Mouse (Mus musculus): ENCODE measurements around the gene Casq1. TPM values are rescaled to one million over a fixed set of nuclear protein-coding genes. Genes with fewer than 3 reads are reported as not detected.
"Not testable (repeated sequence)": the region's sequence is repeated elsewhere in the genome, so short reads cannot be mapped to it uniquely, and the experiment has no call there.

The Casq1 gene
- polyA plus RNA-seq (2016; fragmentation: Nextera tagmentation; extraction: Ambion mirVana): 2.9 and 4.1 TPM in 2 replicates

DNA sequence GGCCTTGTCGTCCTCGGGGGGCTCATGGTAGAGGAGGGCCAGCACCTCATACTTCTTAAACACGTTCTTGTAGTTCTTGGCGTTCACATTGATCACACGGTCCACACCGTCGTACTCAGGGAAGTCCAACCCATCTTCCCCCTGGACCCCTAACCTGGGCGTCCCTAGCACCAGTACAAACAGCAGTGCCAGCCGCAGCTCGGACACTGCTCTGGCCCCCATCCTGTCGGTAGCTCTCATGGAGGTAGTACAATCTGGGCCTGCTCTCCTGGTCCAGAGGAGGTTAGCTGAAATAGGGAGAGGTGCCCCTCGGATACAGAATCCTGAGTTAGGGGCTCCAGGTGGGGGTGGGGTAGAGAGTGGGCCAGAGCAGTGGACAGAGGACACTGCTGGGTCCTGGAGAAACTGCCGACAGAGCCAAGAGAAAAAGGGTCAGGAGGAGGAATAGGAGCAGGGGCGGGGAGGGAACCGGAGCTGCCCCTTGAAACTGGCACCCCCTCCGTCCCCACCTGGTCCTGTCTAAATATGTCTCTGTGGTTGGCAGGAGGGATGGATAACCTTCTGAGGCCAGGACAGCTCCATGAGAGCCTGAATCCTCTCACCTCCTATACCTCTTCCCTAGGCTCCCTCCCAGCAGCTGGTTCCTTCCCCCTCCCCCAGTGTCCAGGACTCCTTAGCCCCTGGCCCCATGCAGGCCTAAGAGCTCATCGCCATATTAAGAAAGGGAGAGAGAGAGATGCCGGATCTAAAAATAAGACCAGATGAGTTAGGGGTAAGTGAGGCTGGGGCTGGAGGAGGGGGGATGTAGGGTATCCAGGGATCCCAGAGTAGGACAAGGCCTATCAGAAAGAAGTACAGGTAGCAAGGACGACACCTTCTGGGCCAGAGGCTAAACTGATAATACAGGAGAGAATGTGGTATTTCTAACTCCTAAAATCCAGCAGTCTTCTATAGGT lies at the start of gene Casq1:
TSS of gene Casq1 (minus strand) at position 418 of the 956 bp plus-strand sequence.
- 82% methylated on average over 19 of the region's 19 CpGs for WGBS
- H3K36me3 ChIP-seq: no peaks in the 10 kb centered on the region
- H3K4me1 ChIP-seq (replicated peaks): peaks cover 46% of the 10 kb centered on the region
- peak within 1 kb of the TSS; percentile 95; the same call in 1 of the 2 replicates for H3K27ac ChIP-seq
- H3K4me2 ChIP-seq: no peak within 1 kb of the TSS
- H3K9me3 ChIP-seq: no peaks in the 10 kb centered on the region
- H3K9ac ChIP-seq (replicated peaks): 0 out of 2 replicates have a peak within 1 kb of the TSS, but pooled peaks have one; percentile 4
- no peak for ATAC-seq (ENCODE audit: insufficient number of reproducible peaks, insufficient read depth, low FRiP score, low TSS enrichment, low read depth)
- no peaks in the 10 kb centered on the region for H3K27me3 ChIP-seq
- no peak within 1 kb of the TSS for H3K4me3 ChIP-seq (replicated peaks)

- ATAC-seq (ENCODE audit: insufficient number of reproducible peaks, insufficient read depth, low FRiP score, low TSS enrichment, low read depth): no peak
- no peaks in the 10 kb centered on the region for H3K36me3 ChIP-seq
- WGBS: 68% methylated on average over 8 of the region's 8 CpGs
- no peaks in the 10 kb centered on the region for H3K27me3 ChIP-seq
- no peaks in the 10 kb centered on the region for H3K4me1 ChIP-seq (replicated peaks)
- no peak within 1 kb of the TSS for H3K9ac ChIP-seq (replicated peaks)
- peaks cover 4% of the 10 kb centered on the region for H3K9me3 ChIP-seq
- H3K27ac ChIP-seq: no peak within 1 kb of the TSS
- H3K4me2 ChIP-seq: no peak within 1 kb of the TSS
- H3K4me3 ChIP-seq (replicated peaks): no peak within 1 kb of the TSS
Observed at GRCm38 (mm10) chr1:172261477-172262078, 41.9 kb upstream of the Casq1 start, which contains the start of gene Igsf8. TSS of gene Igsf8 (plus strand) at chr1:172261641.

- Histone ChIP-seq H3K4me1 (replicated peaks) (no peaks in the 10 kb centered on the region), H3K4me3 (replicated peaks) (no peak within 1 kb of the TSS), H3K9ac (replicated peaks) (no peak within 1 kb of the TSS), H3K4me2 (no peak within 1 kb of the TSS), H3K27me3 (no peaks in the 10 kb centered on the region), H3K9me3 (0 out of 2 replicates have a peak, but pooled peaks cover 3% of the 10 kb centered on the region), H3K27ac (no peak within 1 kb of the TSS), H3K36me3 (no peaks in the 10 kb centered on the region)
- 87% methylated on average over 6 of the region's 6 CpGs for WGBS
- no peak for ATAC-seq (ENCODE audit: insufficient number of reproducible peaks, insufficient read depth, low FRiP score, low TSS enrichment, low read depth)
Observed at GRCm38 (mm10) chr1:172258314-172258713, 38.6 kb upstream of the Casq1 start, which contains the start of gene Atp1a4. TSS of gene Atp1a4 (minus strand) at chr1:172258414.

DNA sequence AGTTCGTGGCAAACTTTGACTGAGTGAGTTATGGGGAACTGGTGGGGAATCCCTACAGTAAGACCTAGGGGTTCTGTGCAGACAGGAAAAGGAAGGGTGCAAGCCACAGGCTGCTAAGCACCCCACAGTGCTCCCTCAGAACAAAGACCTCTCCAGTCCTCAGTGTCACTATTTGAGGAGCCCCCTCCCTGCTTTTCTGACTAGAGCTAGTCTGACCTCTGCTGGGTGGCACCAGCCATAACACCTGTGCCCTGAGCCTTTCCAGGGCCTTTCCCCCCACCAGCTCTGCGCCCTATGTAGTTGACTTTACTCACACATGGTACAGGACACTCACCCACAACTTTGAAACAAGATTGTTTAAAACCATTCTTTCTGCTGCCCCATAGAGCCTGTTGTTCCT lies 28.0 kb upstream of the Casq1 start:
- H3K4me1 ChIP-seq (replicated peaks): peaks cover 11% of the 10 kb centered on the region; the same call in 1 of the 2 replicates
- peaks cover 22% of the 10 kb centered on the region for H3K27me3 ChIP-seq
- H3K36me3 ChIP-seq: no peaks in the 10 kb centered on the region
- ATAC-seq (ENCODE audit: insufficient number of reproducible peaks, insufficient read depth, low FRiP score, low TSS enrichment, low read depth): peak; percentile 48; the same call in 1 of the 2 replicates
- H3K9ac ChIP-seq (replicated peaks): no peak overlapping the region
- WGBS: 48% methylated on average over 2 of the region's 2 CpGs
- H3K4me2 ChIP-seq: no peak overlapping the region
- no peaks in the 10 kb centered on the region for H3K9me3 ChIP-seq
- H3K4me3 ChIP-seq (replicated peaks): no peak overlapping the region
- H3K27ac ChIP-seq: no peak overlapping the region

DNA sequence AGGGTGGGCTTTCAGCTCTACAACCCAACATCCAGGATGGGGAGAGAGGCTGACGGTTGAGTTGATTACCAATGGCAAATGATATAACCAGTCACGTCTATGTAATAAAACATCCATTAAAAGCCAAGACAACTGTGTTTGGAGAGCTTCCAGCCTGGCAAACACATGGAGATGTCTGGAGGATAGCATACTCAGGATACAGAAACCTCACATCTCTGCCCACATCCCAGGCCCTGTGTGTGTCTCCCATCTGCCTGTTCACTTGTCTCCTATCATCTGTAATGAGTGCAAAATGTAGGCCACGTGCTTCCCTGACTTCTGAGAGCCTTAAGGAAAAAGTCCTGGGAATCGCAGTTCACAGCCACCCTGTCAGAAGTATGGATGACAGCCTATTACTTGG lies 27.5 kb upstream of the Casq1 start:
- no peak overlapping the region for H3K27ac ChIP-seq

DNA sequence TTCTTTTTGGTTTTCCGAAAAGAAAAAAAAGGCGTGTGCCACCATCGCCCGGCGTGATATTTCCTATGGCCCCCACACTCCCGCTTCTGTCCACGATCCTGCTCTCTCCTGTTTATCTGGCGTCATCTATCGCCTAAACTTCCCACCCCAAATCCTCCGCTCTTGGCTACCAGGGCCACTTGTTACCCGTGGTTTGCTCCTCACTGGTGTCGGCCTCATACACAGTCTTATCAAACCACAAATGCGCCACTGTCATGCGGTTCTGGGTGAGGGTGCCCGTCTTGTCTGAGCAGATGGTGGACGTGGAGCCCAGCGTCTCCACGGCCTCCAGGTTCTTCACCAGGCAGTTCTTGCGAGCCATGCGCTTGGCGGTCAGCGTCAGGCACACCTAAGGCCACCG lies 25.0 kb upstream of the Casq1 start:
- ATAC-seq (ENCODE audit: insufficient number of reproducible peaks, insufficient read depth, low FRiP score, low TSS enrichment, low read depth); H3K9me3 ChIP-seq; H3K36me3 ChIP-seq; H3K27ac ChIP-seq; H3K9ac ChIP-seq (replicated peaks): not testable (repeated sequence)
- Histone ChIP-seq H3K4me2 (peak overlapping the region; percentile 35), H3K4me3 (replicated peaks) (peak overlapping the region; percentile 16; the same call in 1 of the 2 replicates), H3K27me3 (peaks cover 22% of the 10 kb centered on the region), H3K4me1 (replicated peaks) (peaks cover 11% of the 10 kb centered on the region; the same call in 1 of the 2 replicates)
- WGBS: 32% methylated on average over 23 of the region's 23 CpGs

More for the DNA sequence above, 27.5 kb upstream of the Casq1 start:
- H3K4me3 ChIP-seq (replicated peaks): no peak overlapping the region
- H3K4me1 ChIP-seq (replicated peaks): peaks cover 11% of the 10 kb centered on the region; the same call in 1 of the 2 replicates
- no peaks in the 10 kb centered on the region for H3K9me3 ChIP-seq
- H3K9ac ChIP-seq (replicated peaks): no peak overlapping the region
- H3K27me3 ChIP-seq: peaks cover 22% of the 10 kb centered on the region
- H3K36me3 ChIP-seq: no peaks in the 10 kb centered on the region
- 69% methylated on average over 4 of the region's 4 CpGs for WGBS
- no peak overlapping the region for H3K4me2 ChIP-seq
- ATAC-seq (ENCODE audit: insufficient number of reproducible peaks, insufficient read depth, low FRiP score, low TSS enrichment, low read depth): no peak

- Histone ChIP-seq H3K4me3 (replicated peaks) (peak overlapping the region; percentile 16; the same call in 1 of the 2 replicates), H3K27ac (no peak overlapping the region), H3K27me3 (peaks cover 22% of the 10 kb centered on the region), H3K4me2 (peak overlapping the region; percentile 35), H3K36me3 (no peaks in the 10 kb centered on the region), H3K4me1 (replicated peaks) (peaks cover 11% of the 10 kb centered on the region; the same call in 1 of the 2 replicates), H3K9me3 (no peaks in the 10 kb centered on the region), H3K9ac (replicated peaks) (no peak overlapping the region)
- WGBS: 24% methylated on average over 16 of the region's 16 CpGs
- no peak for ATAC-seq (ENCODE audit: insufficient number of reproducible peaks, insufficient read depth, low FRiP score, low TSS enrichment, low read depth)
Observed at GRCm38 (mm10) chr1:172243547-172244205, 24.0 kb upstream of the Casq1 start.

GRCm38 (mm10) chr1:172242401-172242800 lies 22.7 kb upstream of the Casq1 start:
- Histone ChIP-seq H3K4me3 (replicated peaks) (no peak overlapping the region), H3K4me2 (no peak overlapping the region), H3K9me3 (no peaks in the 10 kb centered on the region), H3K9ac (replicated peaks) (no peak overlapping the region), H3K27ac (no peak overlapping the region), H3K36me3 (no peaks in the 10 kb centered on the region), H3K27me3 (peaks cover 22% of the 10 kb centered on the region), H3K4me1 (replicated peaks) (peaks cover 11% of the 10 kb centered on the region; the same call in 1 of the 2 replicates)
- no peak for ATAC-seq (ENCODE audit: insufficient number of reproducible peaks, insufficient read depth, low FRiP score, low TSS enrichment, low read depth)
- 66% methylated on average over 2 of the region's 2 CpGs for WGBS

DNA sequence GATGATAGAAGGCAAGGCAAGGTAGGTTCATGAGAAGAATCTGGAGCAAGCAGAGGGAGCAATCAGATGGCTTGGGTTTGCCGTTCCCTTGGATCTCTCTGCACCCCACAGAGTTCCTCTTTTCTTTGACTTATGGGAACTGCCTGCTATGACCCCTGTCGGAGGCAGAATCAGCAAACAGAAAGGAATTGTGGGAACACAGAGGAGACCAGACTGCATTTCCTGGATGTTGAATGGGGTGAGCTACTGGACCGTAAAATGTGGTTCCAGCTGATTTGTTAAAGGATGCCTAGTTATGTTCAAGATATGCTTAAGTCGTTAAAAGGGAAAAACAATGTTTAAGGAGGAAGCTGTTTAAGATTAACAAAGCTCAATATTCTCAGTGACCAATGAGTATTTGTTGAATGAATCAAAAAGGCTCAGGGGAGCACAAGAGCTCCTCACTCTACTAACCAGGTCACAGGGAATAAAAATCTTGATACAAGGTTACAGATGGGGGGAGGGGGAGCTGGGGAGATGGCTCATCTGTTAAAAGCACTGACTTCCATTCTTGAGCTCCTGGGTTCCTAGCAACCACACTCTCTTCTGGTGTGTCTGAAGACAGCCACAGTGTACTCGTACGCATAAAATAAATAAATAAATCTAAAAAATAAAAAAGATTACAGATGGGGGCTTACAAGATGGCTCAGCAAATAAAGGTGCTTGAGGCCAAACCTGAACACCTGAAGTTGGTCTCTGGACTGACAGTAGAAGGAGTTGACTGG lies 21.5 kb upstream of the Casq1 start:
- Histone ChIP-seq H3K9me3 (no peaks in the 10 kb centered on the region), H3K27ac (no peak overlapping the region), H3K36me3 (no peaks in the 10 kb centered on the region), H3K4me3 (replicated peaks) (no peak overlapping the region), H3K27me3 (peaks cover 22% of the 10 kb centered on the region), H3K4me1 (replicated peaks) (peaks cover 11% of the 10 kb centered on the region; the same call in 1 of the 2 replicates), H3K9ac (replicated peaks) (no peak overlapping the region), H3K4me2 (no peak overlapping the region)
- WGBS: 64% methylated on average over 6 of the region's 6 CpGs
- ATAC-seq (ENCODE audit: insufficient number of reproducible peaks, insufficient read depth, low FRiP score, low TSS enrichment, low read depth): no peak

DNA sequence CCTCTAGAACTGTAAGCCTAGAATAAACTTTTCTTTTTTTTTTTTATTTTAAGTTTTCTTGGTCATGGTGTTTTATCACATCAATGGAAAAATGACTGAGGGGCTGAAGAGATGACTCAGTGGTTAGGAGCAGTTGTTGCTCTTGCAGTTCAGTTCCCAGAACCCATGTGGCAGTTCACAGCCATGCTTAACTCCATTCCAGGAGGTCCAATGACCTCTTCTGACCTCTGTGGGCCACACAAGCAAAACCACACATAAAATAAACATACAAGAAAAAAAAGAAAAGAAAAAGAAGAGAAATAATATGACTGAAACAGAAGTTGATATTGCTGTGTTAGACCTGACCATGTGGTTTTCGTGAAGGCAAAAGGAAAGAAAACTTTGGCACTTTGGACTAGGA lies 9.5 kb upstream of the Casq1 start:
- H3K9me3 ChIP-seq: no peaks in the 10 kb centered on the region
- ATAC-seq (ENCODE audit: insufficient number of reproducible peaks, insufficient read depth, low FRiP score, low TSS enrichment, low read depth): no peak
- no peak overlapping the region for H3K4me3 ChIP-seq (replicated peaks)
- H3K4me1 ChIP-seq (replicated peaks): no peaks in the 10 kb centered on the region
- no peak overlapping the region for H3K9ac ChIP-seq (replicated peaks)
- H3K27ac ChIP-seq: no peak overlapping the region
- no peak overlapping the region for H3K4me2 ChIP-seq
- no peaks in the 10 kb centered on the region for H3K27me3 ChIP-seq
- 94% methylated on average over 1 of the region's 1 CpGs for WGBS
- H3K36me3 ChIP-seq: no peaks in the 10 kb centered on the region
